Mouse (Mus musculus) common myeloid progenitor, adult 5-6 weeks (primary cell): ENCODE data around the gene Satb1. TPM values are rescaled to one million over a fixed set of nuclear protein-coding genes. Genes with fewer than 3 reads are reported as not detected.

Source experiments
- ATAC-seq: replicated peaks from 2 replicates; pipeline ENCODE4 v1.8.0; 2016; ENCODE audit warnings: low read depth, mild to moderate bottlenecking, moderate TSS enrichment, inconsistent platforms; ENCODE audit not compliant: poor library complexity, severe bottlenecking
- total RNA-seq: library from RNA; stranded (forward); fragments of 200-1000, 187-1606 nt; gene quantifications from 2 replicates; pipeline ENCODE4 v1.2.3, GENCODE M21; 2017

Satb1 gene
- total RNA-seq, 1 experiment from 2014 or later: 59.0 TPM

DNA sequence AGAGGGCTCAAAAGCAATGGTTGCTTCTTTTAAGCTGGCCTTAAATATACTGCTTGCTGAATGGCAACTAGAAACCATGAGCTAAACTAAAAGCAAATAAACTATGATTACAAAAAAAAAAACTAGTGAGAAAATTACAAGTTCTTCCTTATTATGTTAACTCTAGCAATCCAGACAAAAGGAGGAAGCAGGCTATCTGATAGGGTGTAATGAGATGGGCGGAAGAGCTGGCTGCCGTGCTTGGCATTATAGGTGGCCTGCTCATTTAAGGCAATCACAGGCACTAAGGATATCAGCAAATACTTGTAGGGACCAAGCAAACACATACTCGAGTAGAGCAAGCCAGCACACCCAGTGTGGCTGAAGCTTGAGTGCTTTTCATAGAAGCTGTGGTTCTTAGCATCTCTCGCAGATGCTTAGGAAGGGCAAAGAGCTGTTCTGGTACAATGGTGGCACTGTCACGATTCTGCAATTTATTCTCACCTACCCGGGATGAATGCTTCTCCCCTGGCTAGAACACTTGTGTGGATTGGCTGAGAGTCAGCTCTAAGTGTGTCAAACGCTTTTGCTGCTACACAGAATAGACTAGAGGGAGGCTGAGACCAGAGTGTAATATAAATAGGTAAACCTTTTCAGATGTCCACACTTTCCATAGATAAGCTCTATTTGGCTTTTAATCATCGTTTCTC, 49.4 kb downstream of the Satb1 start:
- peak; percentile 36 for ATAC-seq

DNA sequence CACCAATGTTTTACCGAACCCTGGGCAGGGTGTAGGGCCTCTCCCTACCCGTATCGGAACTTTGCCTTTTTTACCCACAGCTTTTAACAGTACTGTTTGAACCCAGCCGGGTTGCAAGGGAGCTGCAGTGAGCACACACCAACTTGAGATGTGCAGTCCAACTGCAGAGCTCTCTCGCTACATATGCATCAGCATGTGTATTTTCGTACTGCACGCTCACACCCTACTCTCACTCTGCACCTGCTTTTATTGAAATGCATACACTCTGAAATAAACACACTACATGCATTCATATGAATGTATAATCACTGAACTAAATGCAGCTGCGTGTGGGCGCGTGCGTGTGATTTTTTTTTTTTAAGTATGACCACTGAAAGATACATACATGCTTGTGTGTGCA, 53.1 kb downstream of the Satb1 start:
- no peak for ATAC-seq

GRCm38 (mm10) chr17:51778961-51779360, 54.1 kb downstream of the Satb1 start:
- ATAC-seq: no peak

DNA sequence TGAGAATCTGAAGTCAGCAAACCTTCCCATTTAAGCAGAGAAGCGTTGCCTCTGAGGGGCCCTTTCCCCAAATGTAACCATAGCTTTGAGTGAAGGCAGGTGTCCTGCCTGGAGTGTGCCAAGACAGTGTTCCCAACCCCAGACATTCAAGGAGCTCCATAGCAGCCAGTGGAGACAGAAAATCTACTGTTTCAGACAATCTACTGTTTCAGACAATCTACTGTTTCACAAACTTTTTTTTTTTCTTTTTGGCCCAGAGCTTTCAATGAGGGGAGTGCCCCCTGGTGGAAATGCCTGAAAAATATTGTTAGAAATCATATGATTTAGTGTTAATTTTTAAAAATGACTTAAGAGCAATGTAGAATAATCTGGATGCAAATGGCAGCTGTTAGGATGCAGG, 55.3 kb downstream of the Satb1 start:
- ATAC-seq: peak; percentile 60

DNA sequence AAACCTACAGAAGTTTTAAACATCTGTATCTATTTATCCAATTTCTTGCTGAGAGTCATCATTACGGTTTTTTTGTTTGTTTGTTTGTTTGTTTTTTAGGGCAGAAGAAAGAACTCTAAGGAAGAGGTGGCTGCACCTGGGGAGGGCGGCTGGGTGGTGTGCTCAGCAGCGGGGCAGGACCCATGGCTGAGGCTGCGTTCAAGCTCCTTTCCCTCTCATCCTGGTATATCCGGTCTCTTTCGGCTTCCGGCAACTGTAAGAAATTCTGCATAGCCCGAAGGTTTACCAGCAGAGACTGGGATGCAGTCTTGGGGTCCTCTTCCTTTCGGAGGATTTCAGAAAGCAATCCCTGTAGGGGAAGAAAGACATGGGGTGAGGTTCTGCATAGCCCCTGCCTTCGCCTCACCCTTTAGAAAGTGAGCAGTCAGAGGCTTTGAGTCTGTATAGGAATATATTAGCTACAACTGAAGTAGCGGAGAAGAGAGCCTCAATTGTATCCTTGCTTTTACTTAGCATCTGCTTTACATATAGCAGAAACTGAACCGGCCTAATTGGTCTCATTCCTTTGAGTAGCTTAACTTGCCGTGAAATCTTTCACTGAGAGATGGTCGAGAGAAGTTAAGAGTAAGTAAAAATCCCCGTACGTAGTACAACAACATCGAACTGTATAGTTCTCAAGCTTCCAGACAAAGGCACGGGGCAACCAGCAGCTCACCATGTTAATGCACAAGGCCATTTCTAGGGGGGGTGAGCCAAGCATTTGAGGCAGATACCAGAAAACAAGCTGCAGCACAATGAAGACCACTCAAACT, 57.8 kb downstream of the Satb1 start:
- ATAC-seq: no peak

DNA sequence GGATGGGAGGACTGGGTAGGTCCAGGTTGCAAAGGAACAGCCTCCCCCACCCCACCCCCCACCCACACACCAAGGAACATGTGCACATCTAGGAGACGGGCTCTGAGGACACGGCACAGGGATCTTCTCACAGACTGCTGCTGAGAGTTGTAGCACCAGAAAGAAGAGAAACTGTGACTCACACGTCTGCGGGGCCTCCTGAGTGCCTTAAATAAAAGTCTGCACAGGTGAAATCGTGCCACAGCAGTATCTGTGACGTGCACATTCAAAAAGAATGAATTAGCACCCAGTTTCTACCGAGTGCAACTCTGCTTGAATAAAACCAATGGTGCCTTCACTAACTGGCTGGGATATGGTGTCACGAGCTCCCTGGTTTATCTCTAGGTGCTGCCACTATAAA, 69.5 kb downstream of the Satb1 start:
- no peak for ATAC-seq

GRCm38 (mm10) chr17:51762503-51762902, 70.6 kb downstream of the Satb1 start:
- no peak for ATAC-seq

DNA sequence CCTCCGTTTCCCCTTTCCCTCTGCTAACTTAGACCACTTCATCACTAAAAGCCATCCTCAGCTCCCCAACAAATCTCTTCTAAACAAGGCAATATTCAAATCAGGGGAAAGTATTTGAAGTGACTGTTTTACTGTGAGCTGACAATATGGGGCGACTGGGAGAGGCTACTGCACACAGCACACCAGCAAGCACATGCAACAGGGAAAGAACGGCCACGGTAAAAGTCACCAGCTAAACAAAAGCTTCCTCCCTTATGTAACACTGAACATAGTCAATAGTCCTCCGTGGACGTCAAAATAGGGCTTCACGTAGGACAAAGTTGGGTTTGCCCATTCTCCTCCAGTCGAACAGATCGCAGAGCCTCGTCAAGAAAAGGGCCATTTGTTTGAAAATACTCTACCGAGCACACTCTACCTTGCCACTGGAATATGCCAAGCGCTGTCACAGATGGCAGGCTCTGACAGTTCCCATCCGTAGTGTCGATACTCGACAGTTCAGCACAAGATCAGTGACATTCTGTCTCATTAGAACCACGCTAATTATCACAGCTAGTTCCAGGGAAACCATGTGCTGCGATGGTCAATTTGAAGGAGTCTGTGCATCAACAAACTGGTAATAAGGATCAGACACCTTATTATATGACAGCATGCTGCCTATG, 72.0 kb downstream of the Satb1 start:
- no peak for ATAC-seq

DNA sequence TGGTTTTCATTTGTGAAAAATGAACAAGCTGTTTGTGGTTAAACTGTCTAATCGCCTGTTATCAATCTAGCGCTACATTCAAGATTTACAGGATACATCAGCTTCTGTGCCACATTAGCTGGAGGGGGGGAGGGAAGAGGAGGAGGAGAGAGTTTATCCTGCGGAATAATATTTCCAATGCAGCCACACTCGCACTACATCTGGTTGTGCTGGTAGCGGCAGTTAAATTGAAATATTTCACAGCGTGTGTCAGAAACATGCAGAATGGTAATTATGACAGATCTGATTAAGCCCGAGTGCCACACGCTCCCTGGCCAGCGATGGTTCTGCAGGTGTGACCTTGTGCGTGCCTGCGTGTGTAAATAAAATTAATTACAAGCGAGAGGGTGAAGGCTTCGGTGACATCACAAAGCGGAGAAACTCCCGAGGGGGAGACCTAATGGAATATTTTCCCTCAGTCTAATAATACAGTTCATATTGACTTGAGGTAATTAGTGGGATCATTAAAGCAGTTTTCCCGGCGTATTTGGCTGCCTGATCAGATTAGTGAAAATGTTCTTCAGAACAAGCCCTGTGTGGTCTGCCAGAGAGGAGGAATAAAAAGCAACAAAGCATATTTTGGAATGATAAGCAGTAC, 72.7 kb downstream of the Satb1 start:
- ATAC-seq: peak; percentile 55

- ATAC-seq: peak; percentile 62
These were observed 73.6 kb downstream of the Satb1 start for GRCm38 (mm10) chr17:51759509-51759908.

GRCm38 (mm10) chr17:51752142-51752541, 80.9 kb downstream of the Satb1 start:
- peak; percentile 56; the same call in 1 of the 2 replicates for ATAC-seq

GRCm38 (mm10) chr17:51747204-51747603, 85.9 kb downstream of the Satb1 start:
- ATAC-seq: no peak

- no peak for ATAC-seq
These were observed 90.6 kb downstream of the Satb1 start for GRCm38 (mm10) chr17:51742502-51742901.

GRCm38 (mm10) chr17:51741126-51741525, 92.0 kb downstream of the Satb1 start:
- 0 out of 2 replicates have a peak, but pooled peaks have one; percentile 25 for ATAC-seq

- no peak for ATAC-seq
These were observed 92.8 kb downstream of the Satb1 start for GRCm38 (mm10) chr17:51740246-51740645.

DNA sequence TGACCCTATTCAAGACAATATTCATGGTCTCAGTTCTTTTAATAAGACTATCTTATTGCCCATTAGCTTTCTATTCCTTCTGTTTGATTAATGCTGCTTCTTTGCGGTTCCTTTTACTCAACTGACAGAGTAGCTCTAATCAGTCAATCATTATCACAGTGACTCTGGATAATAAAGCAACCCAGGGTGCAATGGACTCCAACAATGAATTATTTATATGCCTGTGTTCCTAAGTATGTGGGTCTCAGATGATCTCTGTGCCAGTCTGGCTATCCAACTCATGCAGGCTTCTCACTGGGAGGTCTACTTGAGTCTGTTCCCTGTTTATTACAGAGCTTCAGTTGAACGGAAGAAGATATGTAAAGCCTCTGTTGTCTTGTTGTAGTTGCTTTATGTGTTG, 108.6 kb downstream of the Satb1 start:
- ATAC-seq: no peak

GRCm38 (mm10) chr17:51695711-51696110, 137.4 kb downstream of the Satb1 start:
- no peak for ATAC-seq

GRCm38 (mm10) chr17:51695271-51695670, 137.8 kb downstream of the Satb1 start:
- no peak for ATAC-seq

GRCm38 (mm10) chr17:51690526-51690925, 142.6 kb downstream of the Satb1 start:
- no peak for ATAC-seq

DNA sequence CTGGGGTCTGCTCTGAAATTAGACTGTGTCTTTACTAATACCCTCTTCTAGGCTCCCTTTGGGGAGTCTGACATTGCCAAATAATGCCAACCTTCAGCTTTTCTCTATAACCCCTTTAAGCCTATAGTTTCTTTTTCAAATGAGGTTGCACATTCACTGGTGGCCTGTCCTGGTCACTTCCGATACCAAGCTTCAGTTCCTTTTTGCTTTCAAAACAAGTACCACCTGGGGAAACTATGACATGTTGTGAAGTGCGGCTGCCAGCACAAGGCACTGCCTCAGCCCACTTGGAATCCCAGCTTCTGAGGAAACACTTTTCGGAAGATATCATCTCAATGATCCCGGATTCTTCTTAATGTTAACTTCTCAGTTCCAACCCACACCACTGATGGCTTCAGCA, 145.9 kb downstream of the Satb1 start:
- 0 out of 2 replicates have a peak, but pooled peaks have one; percentile 18 for ATAC-seq
